Mouse (Mus musculus) heart, adult 2 months (tissue): Measurements from ENCODE around the gene Nit2. TPM values are rescaled to one million over a fixed set of nuclear protein-coding genes. Genes with fewer than 3 reads are reported as not detected.

ENCODE experiments used
- DNase-seq, 2 experiments: peaks; one replicate each; pipeline ENCODE4 v3.0.0; 2021
- H3K27ac ChIP-seq: fragments of 200-600 bp; 2 replicates; pipeline ENCODE4 v1.8.1; 2022
- H3K27me3 ChIP-seq: fragments of 200-500 bp; 2 replicates; pipeline ENCODE4 v1.6.1; 2012; ENCODE audit warnings: mild to moderate bottlenecking, low read length, inconsistent platforms, mixed read lengths; ENCODE audit not compliant: control insufficient read depth, insufficient read depth
- H3K36me3 ChIP-seq: fragments of 200-500 bp; 2 replicates; pipeline ENCODE4 v1.6.1; 2012; ENCODE audit warnings: low read length, inconsistent platforms; ENCODE audit not compliant: control insufficient read depth, insufficient read depth
- H3K4me1 ChIP-seq: fragments of 200-500 bp; 2 replicates; pipeline ENCODE4 v1.6.1; 2011; ENCODE audit warnings: low read length; ENCODE audit not compliant: control insufficient read depth, insufficient read depth
- H3K4me3 ChIP-seq: fragments of 200-600 bp; 2 replicates; pipeline ENCODE4 v1.8.1; 2022
- H3K79me2 ChIP-seq: fragments of 200-500 bp; replicated peaks from 2 replicates; pipeline ENCODE4 v1.6.1; 2012; ENCODE audit warnings: mild to moderate bottlenecking, inconsistent platforms, low read length, moderate library complexity, mixed read lengths; ENCODE audit not compliant: control insufficient read depth, insufficient read depth
- H3K9ac ChIP-seq: fragments of 200-500 bp; 2 replicates; pipeline ENCODE4 v1.6.1; 2012; ENCODE audit warnings: low read depth, mild to moderate bottlenecking, control low read depth, inconsistent platforms, low read length, mixed read lengths
- CTCF ChIP-seq: fragments of 200-600 bp; IDR thresholded peaks from 2 replicates; pipeline ENCODE4 v1.8.1; 2022; ENCODE audit warnings: antibody characterized with exemption, mild to moderate bottlenecking, moderate library complexity
- EP300 ChIP-seq: fragments of 200-500 bp; IDR thresholded peaks from 2 replicates; pipeline ENCODE4 v1.6.1; 2011; ENCODE audit warnings: low read depth, low read length, control low read depth; ENCODE audit not compliant: insufficient read depth
- POLR2A ChIP-seq: fragments of 200-500 bp; IDR thresholded peaks from 2 replicates; pipeline ENCODE4 v1.6.1; 2011; ENCODE audit warnings: mild to moderate bottlenecking, low read depth, low read length, control low read depth; ENCODE audit not compliant: insufficient read depth
- WGBS: fragments of 180-500 bp; shearing (Covaris S2); methylation state at CpG from one replicate; pipeline ENCODE4 v1.1.7; 2018; 5-methylcytosine and 5-hydroxymethylcytosine counted together
- intact Hi-C: fragments of 180-260 bp; cut with DNase I; formaldehyde crosslinking; loops from one replicate; pipeline ENCODE4 v1.15.1; 2025
- polyA plus RNA-seq: library from polyadenylated mRNA; depleted of rRNA; stranded (reverse); fragments of >200 nt; gene quantifications from 2 replicates; pipeline ENCODE4 v1.2.3, GENCODE M21; 2012; rRNA removed
- total RNA-seq, 2 experiments: library from RNA; stranded (reverse); gene quantifications; 2 replicates each; pipeline ENCODE4 v1.2.3; 2021

The Nit2 gene
- total and polyA plus RNA-seq, 3 experiments: 19.3 to 35.4 (median 27.4) TPM

- no peak for DNase-seq
- H3K36me3 ChIP-seq: peaks cover 18% of the 10 kb centered on the region
- intact Hi-C loops: loop anchor here (5.0 to 10.0 kb wide), 2 partner anchors 109 to 482 kb away; partner anchors contain the start of genes Cmss1 and Tbc1d23
- WGBS: 16% methylated on average over 6 of the region's 6 CpGs
- TF ChIP-seq EP300 (no peak), POLR2A (no peak), CTCF (no peak)
- peaks cover 1% of the 10 kb centered on the region for H3K4me1 ChIP-seq
- no peak overlapping the region for H3K27ac ChIP-seq
- H3K79me2 ChIP-seq: peaks cover 6% of the 10 kb centered on the region; the same call in 1 of the 2 replicates
- H3K9ac ChIP-seq: no peak overlapping the region; the same call in 1 of the 2 replicates
- H3K4me3 ChIP-seq: peak overlapping the region; percentile 30
- no peaks in the 10 kb centered on the region for H3K27me3 ChIP-seq
Observed at GRCm38 (mm10) chr16:57122682-57123445, 44.3 kb downstream of the Nit2 start.

- peak overlapping the region; percentile 99 for H3K4me3 ChIP-seq
- no peak for DNase-seq
- peak overlapping the region; percentile 95 for H3K27ac ChIP-seq
- intact Hi-C loops: loop anchor here (1.0 to 10.0 kb wide), 3 partner anchors 44 to 483 kb away; partner anchors contain the start of genes Cmss1 and Tbc1d23
- H3K27me3 ChIP-seq: no peaks in the 10 kb centered on the region
- TF ChIP-seq POLR2A: no peak
- TF ChIP-seq CTCF: no peak
- TF ChIP-seq EP300: no peak
- WGBS: under 1% methylated on average over 59 of the region's 59 CpGs
- H3K4me1 ChIP-seq: peaks cover 1% of the 10 kb centered on the region
- peaks cover 10% of the 10 kb centered on the region for H3K36me3 ChIP-seq
- H3K9ac ChIP-seq: peak overlapping the region; percentile 85
- 0 out of 2 replicates have a peak, but pooled peaks cover 3% of the 10 kb centered on the region for H3K79me2 ChIP-seq
Observed at GRCm38 (mm10) chr16:57121816-57122415, 45.2 kb downstream of the Nit2 start.

GRCm38 (mm10) chr16:57120913-57121815 lies 46.0 kb downstream of the Nit2 start, which contains the start of gene Tomm70a:
Tomm70a (plus strand) TSS chr16:57121703.
- intact Hi-C loops: loop anchor here (1.0 to 10.0 kb wide), 3 partner anchors 45 to 484 kb away; partner anchors contain the start of genes Cmss1 and Tbc1d23
- Histone ChIP-seq H3K27me3 (no peaks in the 10 kb centered on the region), H3K4me1 (peaks cover 1% of the 10 kb centered on the region), H3K27ac (peak within 1 kb of the TSS; percentile 95), H3K36me3 (peaks cover 10% of the 10 kb centered on the region), H3K79me2 (0 out of 2 replicates have a peak, but pooled peaks cover 3% of the 10 kb centered on the region), H3K4me3 (peak within 1 kb of the TSS; percentile 99), H3K9ac (peak within 1 kb of the TSS; percentile 85)
- under 1% methylated on average over 37 of the region's 37 CpGs for WGBS
- TF ChIP-seq POLR2A: peak; percentile 81
- TF ChIP-seq CTCF: no peak
- peak; percentile 94 to 96 for DNase-seq

GRCm38 (mm10) chr16:57117562-57117961 lies 49.6 kb downstream of the Nit2 start:
- 0 out of 2 replicates have a peak, but pooled peaks cover 3% of the 10 kb centered on the region for H3K79me2 ChIP-seq
- DNase-seq: no peak
- H3K9ac ChIP-seq: no peak overlapping the region
- no peaks in the 10 kb centered on the region for H3K27me3 ChIP-seq
- H3K4me3 ChIP-seq: no peak overlapping the region
- no peaks in the 10 kb centered on the region for H3K36me3 ChIP-seq
- TF ChIP-seq POLR2A (no peak), EP300 (no peak), CTCF (no peak)
- no peak overlapping the region for H3K27ac ChIP-seq
- 77% methylated on average over 2 of the region's 2 CpGs for WGBS
- intact Hi-C loops: no loop called here
- no peaks in the 10 kb centered on the region; the same call in 1 of the 2 replicates for H3K4me1 ChIP-seq

- Histone ChIP-seq H3K27me3 (no peaks in the 10 kb centered on the region), H3K4me3 (no peak overlapping the region), H3K27ac (no peak overlapping the region), H3K4me1 (no peaks in the 10 kb centered on the region; the same call in 1 of the 2 replicates), H3K36me3 (no peaks in the 10 kb centered on the region), H3K9ac (no peak overlapping the region), H3K79me2 (no peaks in the 10 kb centered on the region)
- peak; percentile 49 for TF ChIP-seq CTCF
- TF ChIP-seq EP300: no peak
- DNase-seq: no peak
- intact Hi-C loops: no loop called here
Observed at GRCm38 (mm10) chr16:57116066-57116465, 51.1 kb downstream of the Nit2 start.

Other genes starting within 250 kb of the Nit2 start
- gene Lnp1, start 239.3 kb downstream of the Nit2 start, total RNA-seq: not detected
- not detected in 2 replicates for gene Lnp1, start 239.3 kb downstream of the Nit2 start, polyA plus RNA-seq
- gene Tmem45a2, start 96.0 kb downstream of the Nit2 start, total RNA-seq: not detected
- 0.12 TPM in 1 of 2 replicates, not detected in the other for gene Tmem45a2, start 96.0 kb downstream of the Nit2 start, polyA plus RNA-seq
- 10 to 100 TPM; 41.8 to 44.1 TPM for gene Tomm70a, start 45.6 kb downstream of the Nit2 start, total RNA-seq
- gene Tomm70a, start 45.6 kb downstream of the Nit2 start, polyA plus RNA-seq: 10.6 and 21.7 TPM in 2 replicates
- 10 to 100 TPM; 25.3 to 26.1 TPM for gene Tbc1d23, start 64.2 kb upstream of the Nit2 start, total RNA-seq
- 7.7 and 21.2 TPM in 2 replicates for gene Tbc1d23, start 64.2 kb upstream of the Nit2 start, polyA plus RNA-seq
- not detected for gene Tmem30c, start 125.5 kb upstream of the Nit2 start, total RNA-seq
- not detected in 2 replicates for gene Tmem30c, start 125.5 kb upstream of the Nit2 start, polyA plus RNA-seq
- gene Filip1l, start 185.8 kb upstream of the Nit2 start, total RNA-seq: 10 to 100 TPM; 35.0 to 36.3 TPM
- 9.2 and 19.5 TPM in 2 replicates for gene Filip1l, start 185.8 kb upstream of the Nit2 start, polyA plus RNA-seq